Mouse (Mus musculus) limb, embryonic 14.5 days (tissue): Measurements from ENCODE around the gene Pim2. TPM values are rescaled to one million over a fixed set of nuclear protein-coding genes. Genes with fewer than 3 reads are reported as not detected.
"Not testable (repeated sequence)": the region's sequence is repeated elsewhere in the genome, so short reads cannot be mapped to it uniquely, and the experiment has no call there.

Source experiments
- ATAC-seq: fragments of 200-750 bp; cut with Nextera tagmentation; 2 replicates; pipeline ENCODE4 v1.8.0; 2017; ENCODE audit warnings: low read depth, moderate number of reproducible peaks, moderate TSS enrichment; ENCODE audit not compliant: low FRiP score
- DNase-seq: peaks from one replicate; pipeline ENCODE4 v3.0.0-alpha.2; 2015; ENCODE audit warnings: low spot score
- H3K27ac ChIP-seq: fragments of 300-500 bp; sonication (generic); replicated peaks from 2 replicates; pipeline ENCODE4 v1.5.1; 2014; ENCODE audit warnings: low read depth, mild to moderate bottlenecking, low read length, moderate library complexity, mixed read lengths
- H3K27me3 ChIP-seq: fragments of 300-500 bp; sonication (generic); 2 replicates; pipeline ENCODE4 v1.6.1; 2014; ENCODE audit warnings: low read length, mixed read lengths; ENCODE audit not compliant: control insufficient read depth, insufficient read depth
- H3K36me3 ChIP-seq: fragments of 300-500 bp; sonication (generic); 2 replicates; pipeline ENCODE4 v1.6.1; 2014; ENCODE audit warnings: mild to moderate bottlenecking, low read length, moderate library complexity, mixed read lengths; ENCODE audit not compliant: control insufficient read depth, insufficient read depth
- H3K4me1 ChIP-seq: fragments of 300-500 bp; sonication (generic); 2 replicates; pipeline ENCODE4 v1.6.1; 2014; ENCODE audit warnings: antibody characterized with exemption, low read length, mixed read lengths; ENCODE audit not compliant: control insufficient read depth, insufficient read depth
- H3K4me2 ChIP-seq: fragments of 300-500 bp; sonication (generic); replicated peaks from 2 replicates; pipeline ENCODE4 v1.6.1; 2014; ENCODE audit warnings: low read depth, mild to moderate bottlenecking, low read length, moderate library complexity; ENCODE audit not compliant: severe bottlenecking
- H3K4me3 ChIP-seq: fragments of 300-500 bp; sonication (generic); replicated peaks from 2 replicates; pipeline ENCODE4 v1.5.1; 2014; ENCODE audit warnings: low read length
- H3K9ac ChIP-seq: fragments of 300-500 bp; sonication (generic); 2 replicates; pipeline ENCODE4 v1.6.1; 2014; ENCODE audit warnings: mild to moderate bottlenecking, low read depth, low read length, moderate library complexity; ENCODE audit not compliant: severe bottlenecking
- H3K9me3 ChIP-seq: fragments of 300-500 bp; sonication (generic); 2 replicates; pipeline ENCODE4 v1.6.1; 2016; ENCODE audit warnings: low read length; ENCODE audit not compliant: control insufficient read depth
- POLR2A ChIP-seq: fragments of 200-500 bp; IDR thresholded peaks from 2 replicates; pipeline ENCODE4 v1.8.0; 2012; ENCODE audit warnings: inconsistent platforms, mild to moderate bottlenecking, moderate library complexity, borderline replicate concordance; ENCODE audit not compliant: insufficient read depth, insufficient read length; ENCODE audit errors: extremely low read depth
- WGBS: fragments of 180-500 bp; shearing (Covaris S2); extraction: QIAGEN DNeasy Blood & Tissue Kit; methylation state at CpG from one replicate; pipeline ENCODE4 v1.1.7; 2014; 5-methylcytosine and 5-hydroxymethylcytosine counted together
- polyA plus RNA-seq, 2 experiments: library from polyadenylated mRNA; depleted of rRNA in 1 of 2; stranded (reverse) in 1 of 2; unstranded in 1 of 2; fragments of >200 nt; fragmentation: Nextera tagmentation in 1 of 2; extraction: Ambion mirVana in 1 of 2; gene quantifications; 2 replicates each; pipeline versions ENCODE4 v1.2.1 to v1.2.3; 2012 to 2014

Pim2 gene
- polyA plus RNA-seq, 2 experiments, result 4.6 to 9.3 TPM

GRCm38 (mm10) chrX:7910473-7910872 lies 32.4 kb downstream of the Pim2 start:
- ATAC-seq (no peak), DNase-seq (no peak)
- Histone ChIP-seq H3K4me3 (no peak overlapping the region), H3K4me2 (no peak overlapping the region), H3K9ac (no peak overlapping the region), H3K4me1 (no peaks in the 10 kb centered on the region), H3K27ac (no peak overlapping the region), H3K36me3 (peaks cover 10% of the 10 kb centered on the region), H3K9me3 (no peaks in the 10 kb centered on the region), H3K27me3 (no peaks in the 10 kb centered on the region)
- no peak for TF ChIP-seq POLR2A
- 61% methylated on average over 6 of the region's 6 CpGs for WGBS

- DNase-seq, H3K4me3 ChIP-seq, H3K27ac ChIP-seq, H3K36me3 ChIP-seq, H3K4me2 ChIP-seq, H3K9me3 ChIP-seq, ATAC-seq, H3K4me1 ChIP-seq, H3K27me3 ChIP-seq, H3K9ac ChIP-seq: not testable (repeated sequence)
- WGBS, result 44% methylated on average over 3 of the region's 3 CpGs
Observed at GRCm38 (mm10) chrX:7915669-7916068, 37.6 kb downstream of the Pim2 start.

DNA sequence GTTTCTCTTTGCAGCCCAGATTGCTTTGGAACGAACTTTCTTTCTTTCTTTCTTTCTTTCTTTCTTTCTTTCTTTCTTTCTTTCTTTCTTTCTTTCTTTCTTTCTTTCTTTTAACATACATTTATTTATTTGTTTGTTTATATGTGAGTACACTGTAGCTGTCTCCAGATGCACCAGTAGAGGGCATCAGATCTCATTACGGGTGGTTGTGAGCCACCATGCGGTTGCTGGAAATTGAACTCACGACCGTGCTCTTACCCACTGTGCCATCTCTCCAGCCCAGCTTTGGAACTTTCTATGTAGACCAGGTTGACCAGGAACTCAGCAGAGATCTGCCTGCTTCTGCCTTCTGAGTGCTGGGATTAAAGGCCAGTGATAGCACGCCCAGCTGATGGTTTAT lies 39.9 kb downstream of the Pim2 start:
- WGBS, result 70% methylated on average over 6 of the region's 6 CpGs

GRCm38 (mm10) chrX:7919601-7920383 lies 41.7 kb downstream of the Pim2 start, which contains the start of gene Pcsk1n:
Gene Pcsk1n, plus strand, starts transcription at chrX:7919822.
- Histone ChIP-seq H3K4me3 (peak within 1 kb of the TSS; percentile 30), H3K27ac (no peak within 1 kb of the TSS), H3K4me2 (peak within 1 kb of the TSS; percentile 43), H3K9me3 (no peaks in the 10 kb centered on the region), H3K4me1 (no peaks in the 10 kb centered on the region), H3K36me3 (no peaks in the 10 kb centered on the region), H3K9ac (no peak within 1 kb of the TSS), H3K27me3 (peaks cover 28% of the 10 kb centered on the region)
- DNase-seq (no peak), ATAC-seq (no peak)
- TF ChIP-seq POLR2A, result no peak
- 21% methylated on average over 20 of the region's 40 CpGs for WGBS

More for the DNA sequence above, 39.9 kb downstream of the Pim2 start:
- H3K4me3 ChIP-seq, H3K27ac ChIP-seq, ATAC-seq, DNase-seq, H3K9ac ChIP-seq, H3K4me2 ChIP-seq, H3K4me1 ChIP-seq, H3K9me3 ChIP-seq, H3K36me3 ChIP-seq: not testable (repeated sequence)
- H3K27me3 ChIP-seq, result peaks cover 26% of the 10 kb centered on the region

- Histone ChIP-seq H3K36me3 (no peaks in the 10 kb centered on the region), H3K27me3 (peaks cover 31% of the 10 kb centered on the region), H3K4me3 (peak overlapping the region; percentile 21), H3K27ac (no peak overlapping the region), H3K9ac (no peak overlapping the region), H3K4me1 (no peaks in the 10 kb centered on the region), H3K9me3 (no peaks in the 10 kb centered on the region), H3K4me2 (peak overlapping the region; percentile 37)
- 21% methylated on average over 25 of the region's 48 CpGs for WGBS
- no peak for TF ChIP-seq POLR2A
- ATAC-seq (no peak), DNase-seq (no peak)
Observed at GRCm38 (mm10) chrX:7922032-7922431, 44.0 kb downstream of the Pim2 start.
